Mouse (Mus musculus): ENCODE measurements at regions not wholly inside any gene's neighbourhood (a gene's known extent, or its start where the extent isn't known, plus 50 kb on each side); places are given as distances from the start of the nearest gene placed in this dataset.
A peak's percentile ranks its signal among the peaks of the same experiment; 100 is the strongest.

GRCm38 (mm10) chr8:26760726-26761125, 216.4 kb upstream of the Zfp703 start:
- no peaks in the 10 kb centered on the region for H3K36me3 ChIP-seq (ENCODE audit: insufficient read depth, low read length)
- H3K4me1 ChIP-seq (ENCODE audit: insufficient read depth, low read length), result no peaks in the 10 kb centered on the region; the same call in 1 of the 2 replicates
- no peak for ATAC-seq (ENCODE audit: low FRiP score)
- WGBS, result 97% methylated on average over 1 of the region's 1 CpGs
- H3K4me3 ChIP-seq (ENCODE audit: low read depth, low read length), result no peak overlapping the region
- H3K4me2 ChIP-seq (ENCODE audit: low read depth, low read length, poor library complexity, severe bottlenecking), result no peak overlapping the region
- no peak for TF ChIP-seq CTCF (IDR thresholded peaks at IDR 0.05)
- no peak overlapping the region for H3K9ac ChIP-seq (replicated peaks; ENCODE audit: low read length, poor library complexity, severe bottlenecking)
- DNase-seq (ENCODE audit: low spot score), result no peak
- no peaks in the 10 kb centered on the region for H3K9me3 ChIP-seq (ENCODE audit: low read length)
- H3K27me3 ChIP-seq (ENCODE audit: insufficient read depth, low read length), result no peaks in the 10 kb centered on the region
- H3K27ac ChIP-seq (ENCODE audit: low read depth, low read length), result no peak overlapping the region

- H3K36me3 ChIP-seq (ENCODE audit: insufficient read depth, low read length), result no peaks in the 10 kb centered on the region
- H3K27ac ChIP-seq (ENCODE audit: low read depth, low read length), result no peak overlapping the region; the same call in 1 of the 2 replicates
- WGBS, result 56% methylated on average over 16 of the region's 16 CpGs
- no peak overlapping the region for H3K4me3 ChIP-seq (ENCODE audit: low read depth, low read length)
- H3K27me3 ChIP-seq (ENCODE audit: insufficient read depth, low read length), result no peaks in the 10 kb centered on the region
- H3K4me2 ChIP-seq (ENCODE audit: low read depth, low read length, poor library complexity, severe bottlenecking), result no peak overlapping the region
- DNase-seq (ENCODE audit: low spot score) (peak; percentile 31), ATAC-seq (ENCODE audit: low FRiP score) (peak; percentile 66; the same call in 1 of the 2 replicates)
- TF ChIP-seq CTCF (IDR thresholded peaks at IDR 0.05), result no peak
- H3K4me1 ChIP-seq (ENCODE audit: insufficient read depth, low read length), result no peaks in the 10 kb centered on the region; the same call in 1 of the 2 replicates
- no peaks in the 10 kb centered on the region for H3K9me3 ChIP-seq (ENCODE audit: low read length)
- no peak overlapping the region for H3K9ac ChIP-seq (replicated peaks; ENCODE audit: low read length, poor library complexity, severe bottlenecking)
Measured at GRCm38 (mm10) chr8:26762942-26763778, 214.0 kb upstream of the Zfp703 start.

GRCm38 (mm10) chr8:26768474-26769229, 208.5 kb upstream of the Zfp703 start:
- Histone ChIP-seq H3K27ac (ENCODE audit: low read depth, low read length) (no peak overlapping the region), H3K9ac (replicated peaks; ENCODE audit: low read length, poor library complexity, severe bottlenecking) (no peak overlapping the region), H3K9me3 (ENCODE audit: low read length) (no peaks in the 10 kb centered on the region), H3K27me3 (ENCODE audit: insufficient read depth, low read length) (no peaks in the 10 kb centered on the region), H3K36me3 (ENCODE audit: insufficient read depth, low read length) (no peaks in the 10 kb centered on the region), H3K4me3 (ENCODE audit: low read depth, low read length) (no peak overlapping the region), H3K4me1 (ENCODE audit: insufficient read depth, low read length) (no peaks in the 10 kb centered on the region), H3K4me2 (ENCODE audit: low read depth, low read length, poor library complexity, severe bottlenecking) (no peak overlapping the region)
- no peak for TF ChIP-seq CTCF (IDR thresholded peaks at IDR 0.05)
- ATAC-seq (ENCODE audit: low FRiP score) (no peak), DNase-seq (ENCODE audit: low spot score) (no peak)
- 78% methylated on average over 10 of the region's 10 CpGs for WGBS

- Histone ChIP-seq H3K9ac (replicated peaks; ENCODE audit: low read length, poor library complexity, severe bottlenecking) (no peak overlapping the region), H3K27ac (ENCODE audit: low read depth, low read length) (no peak overlapping the region), H3K27me3 (ENCODE audit: insufficient read depth, low read length) (no peaks in the 10 kb centered on the region), H3K4me3 (ENCODE audit: low read depth, low read length) (no peak overlapping the region), H3K9me3 (ENCODE audit: low read length) (no peaks in the 10 kb centered on the region), H3K4me2 (ENCODE audit: low read depth, low read length, poor library complexity, severe bottlenecking) (peak overlapping the region; percentile 29; the same call in 1 of the 2 replicates), H3K36me3 (ENCODE audit: insufficient read depth, low read length) (no peaks in the 10 kb centered on the region), H3K4me1 (ENCODE audit: insufficient read depth, low read length) (no peaks in the 10 kb centered on the region)
- WGBS, result 62% methylated on average over 16 of the region's 16 CpGs
- TF ChIP-seq CTCF (IDR thresholded peaks at IDR 0.05), result no peak
- no peak for ATAC-seq (ENCODE audit: low FRiP score)
- DNase-seq (ENCODE audit: low spot score), result peak; percentile 50
Measured at GRCm38 (mm10) chr8:26770424-26770886, 206.7 kb upstream of the Zfp703 start.

GRCm38 (mm10) chr8:26778917-26779537, 198.1 kb upstream of the Zfp703 start:
- ATAC-seq (ENCODE audit: low FRiP score) (no peak), DNase-seq (ENCODE audit: low spot score) (peak; percentile 50)
- Histone ChIP-seq H3K27me3 (ENCODE audit: insufficient read depth, low read length) (no peaks in the 10 kb centered on the region), H3K9ac (replicated peaks; ENCODE audit: low read length, poor library complexity, severe bottlenecking) (no peak overlapping the region), H3K4me3 (ENCODE audit: low read depth, low read length) (no peak overlapping the region), H3K27ac (ENCODE audit: low read depth, low read length) (no peak overlapping the region), H3K4me1 (ENCODE audit: insufficient read depth, low read length) (no peaks in the 10 kb centered on the region), H3K36me3 (ENCODE audit: insufficient read depth, low read length) (no peaks in the 10 kb centered on the region), H3K9me3 (ENCODE audit: low read length) (no peaks in the 10 kb centered on the region), H3K4me2 (ENCODE audit: low read depth, low read length, poor library complexity, severe bottlenecking) (no peak overlapping the region)
- 70% methylated on average over 10 of the region's 10 CpGs for WGBS
- no peak for TF ChIP-seq CTCF (IDR thresholded peaks at IDR 0.05)
